21 mouse cellular contexts compared by ENCODE assay signal in the genomic region with DNA sequence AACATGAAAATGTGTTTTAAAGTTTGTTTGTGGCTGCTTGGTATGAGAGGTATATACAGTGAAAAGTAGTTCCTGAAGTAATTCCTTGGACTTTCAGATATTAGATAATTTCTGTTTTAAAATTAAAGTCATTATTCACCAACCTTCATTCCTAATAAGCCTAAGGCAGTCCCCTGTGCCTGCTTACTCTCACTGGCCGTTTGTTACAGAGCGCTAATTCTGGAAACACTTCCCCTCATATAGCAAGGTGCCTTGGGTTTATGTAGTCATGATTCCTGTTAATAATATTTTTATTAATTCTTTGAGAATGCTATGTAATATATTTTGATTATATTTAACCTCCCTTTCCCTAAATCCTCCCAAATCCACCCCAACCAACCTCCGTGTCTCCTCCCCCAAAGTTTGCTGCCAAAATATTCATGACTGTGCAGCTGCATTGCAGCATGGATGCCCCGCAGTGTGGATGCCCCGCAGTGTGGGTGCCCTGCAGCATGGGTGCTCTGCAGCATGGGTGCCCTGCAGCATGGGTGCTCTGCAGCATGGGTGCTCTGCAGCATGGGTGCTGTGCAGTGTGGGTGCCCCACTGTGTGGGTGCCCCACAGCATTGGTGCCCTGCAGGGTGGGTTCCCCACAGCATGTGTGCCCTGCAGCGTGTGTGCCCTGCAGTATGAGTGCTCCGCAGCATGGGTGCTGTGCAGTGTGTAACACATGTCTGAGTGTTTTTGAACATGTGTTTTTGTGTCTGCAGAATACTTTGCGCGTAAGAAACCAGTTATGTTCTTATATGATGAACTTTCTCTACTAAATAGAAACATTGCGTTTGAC.
DNase-seq lines count a peak whose midpoint lies in the region; ATAC-seq lines count a peak whose summit lies in the region.
"Had no signal": no experiment of that assay in that cellular context is flagged by ENCODE, and none has a peak within 500 bp of the region (broad histone marks: within the 10 kb centered on the region; RNA-seq: fewer than 3 reads in every experiment).

No protein-coding gene starts in this region.

- H3K4me1 ChIP-seq in hindbrain, embryonic 13.5 days (replicated peaks), result peaks cover 4% of the 10 kb centered on the region
- H3K4me1 ChIP-seq in hindbrain, embryonic 14.5 days (replicated peaks; ENCODE audit: control insufficient read depth, insufficient read depth, low read length), result no peaks in the 10 kb centered on the region
- H3K4me1 ChIP-seq in megakaryocyte, embryonic 14.5 days, result no peaks in the 10 kb centered on the region
- H3K4me1 ChIP-seq in neural tube, embryonic 15.5 days, result peaks cover 3% of the 10 kb centered on the region
- H3K4me1 ChIP-seq: embryonic facial prominence, embryonic 12.5 days; embryonic facial prominence, embryonic 15.5 days had no signal

- DNase-seq in hindbrain, embryonic 14.5 days (ENCODE audit: low spot score), result no peak
- DNase-seq in 3134 (ENCODE audit: extremely low read depth, insufficient read length, low spot score), result peak; percentile 2
- DNase-seq in lung, adult 18-20 months, result no peak
- DNase-seq: adrenal gland, adult 2 months; adrenal gland, postnatal 14 days; cerebellum, adult 11 months; cerebellum, adult 2 months; cerebellum, adult 9-11 months; cerebellum, postnatal 25 days; gastrocnemius, adult 2 months; gastrocnemius, postnatal 14 days; heart, adult 11 months had no signal

- H3K27me3 ChIP-seq in hindbrain, embryonic 13.5 days, result no peaks in the 10 kb centered on the region
- no peaks in the 10 kb centered on the region for H3K27me3 ChIP-seq in hindbrain, embryonic 14.5 days (ENCODE audit: control insufficient read depth, insufficient read depth, low read length)
- no peaks in the 10 kb centered on the region for H3K27me3 ChIP-seq in megakaryocyte, embryonic 14.5 days (replicated peaks)
- H3K27me3 ChIP-seq in neural tube, embryonic 15.5 days (replicated peaks), result no peaks in the 10 kb centered on the region
- H3K27me3 ChIP-seq: embryonic facial prominence, embryonic 12.5 days; embryonic facial prominence, embryonic 15.5 days; forebrain, embryonic 15.5 days had no signal

- no peaks in the 10 kb centered on the region for H3K36me3 ChIP-seq in hindbrain, embryonic 13.5 days
- no peaks in the 10 kb centered on the region for H3K36me3 ChIP-seq in hindbrain, embryonic 14.5 days (replicated peaks; ENCODE audit: control insufficient read depth, insufficient read depth)
- no peaks in the 10 kb centered on the region for H3K36me3 ChIP-seq in megakaryocyte, embryonic 14.5 days (replicated peaks; ENCODE audit: low read length)
- H3K36me3 ChIP-seq in neural tube, embryonic 15.5 days, result no peaks in the 10 kb centered on the region
- H3K36me3 ChIP-seq: embryonic facial prominence, embryonic 12.5 days; embryonic facial prominence, embryonic 15.5 days; forebrain, embryonic 15.5 days had no signal

- H3K4me2 ChIP-seq in hindbrain, embryonic 13.5 days, result no peak overlapping the region
- H3K4me2 ChIP-seq in hindbrain, embryonic 14.5 days (replicated peaks), result no peak overlapping the region
- no peak overlapping the region for H3K4me2 ChIP-seq in neural tube, embryonic 15.5 days
- H3K4me2 ChIP-seq: embryonic facial prominence, embryonic 12.5 days; embryonic facial prominence, embryonic 15.5 days; forebrain, embryonic 15.5 days; heart, embryonic 11.5 days had no signal

- peak overlapping the region; percentile 18; the same call in 1 of the 2 replicates for H3K27ac ChIP-seq in hindbrain, embryonic 13.5 days
- H3K27ac ChIP-seq in hindbrain, embryonic 14.5 days, result no peak overlapping the region
- no peak overlapping the region; the same call in 1 of the 2 replicates for H3K27ac ChIP-seq in neural tube, embryonic 15.5 days (replicated peaks)
- H3K27ac ChIP-seq: embryonic facial prominence, embryonic 12.5 days; embryonic facial prominence, embryonic 15.5 days; forebrain, embryonic 15.5 days; gastrocnemius, adult 2 months had no signal

- ATAC-seq in hindbrain, embryonic 13.5 days (ENCODE audit: low FRiP score), result 0 out of 2 replicates have a peak, but pooled peaks have one; percentile 52
- ATAC-seq in hindbrain, embryonic 14.5 days (ENCODE audit: low FRiP score), result no peak; the same call in 1 of the 2 replicates
- no peak for ATAC-seq in megakaryocyte, adult 5-6 weeks (ENCODE audit: poor library complexity, severe bottlenecking)
- ATAC-seq in neural tube, embryonic 15.5 days (ENCODE audit: low FRiP score), result peak; percentile 66; the same call in 1 of the 2 replicates
- ATAC-seq: CD4-positive, CD25-positive, alpha-beta regulatory T cell, adult 4 months; forebrain, embryonic 15.5 days had no signal

- 88% methylated on average over 10 of the region's 10 CpGs for WGBS in hindbrain, embryonic 13.5 days
- WGBS in hindbrain, embryonic 14.5 days, result 86% methylated on average over 10 of the region's 10 CpGs
- WGBS in neural tube, embryonic 15.5 days, result 80% methylated on average over 10 of the region's 10 CpGs

- H3K9ac ChIP-seq in hindbrain, embryonic 13.5 days, result no peak overlapping the region
- H3K9ac ChIP-seq in hindbrain, embryonic 14.5 days, result no peak overlapping the region
- H3K9ac ChIP-seq in neural tube, embryonic 15.5 days (replicated peaks), result no peak overlapping the region
- H3K9ac ChIP-seq: embryonic facial prominence, embryonic 12.5 days; embryonic facial prominence, embryonic 15.5 days; forebrain, embryonic 15.5 days had no signal

- no peak overlapping the region for H3K4me3 ChIP-seq in hindbrain, embryonic 13.5 days
- no peak overlapping the region for H3K4me3 ChIP-seq in hindbrain, embryonic 14.5 days (replicated peaks; ENCODE audit: low read length)
- peak overlapping the region; percentile 42 for H3K4me3 ChIP-seq in megakaryocyte, embryonic 14.5 days (replicated peaks)
- H3K4me3 ChIP-seq in neural tube, embryonic 15.5 days (replicated peaks), result no peak overlapping the region
- H3K4me3 ChIP-seq: embryonic facial prominence, embryonic 12.5 days; embryonic facial prominence, embryonic 15.5 days; forebrain, embryonic 15.5 days; gastrocnemius, adult 2 months had no signal

- H3K9me3 ChIP-seq in hindbrain, embryonic 13.5 days, result no peaks in the 10 kb centered on the region
- no peaks in the 10 kb centered on the region for H3K9me3 ChIP-seq in hindbrain, embryonic 14.5 days (ENCODE audit: control insufficient read depth, low read length)
- peaks cover 22% of the 10 kb centered on the region for H3K9me3 ChIP-seq in megakaryocyte, embryonic 14.5 days
- H3K9me3 ChIP-seq in neural tube, embryonic 15.5 days (replicated peaks), result no peaks in the 10 kb centered on the region
- H3K9me3 ChIP-seq: embryonic facial prominence, embryonic 12.5 days; embryonic facial prominence, embryonic 15.5 days; forebrain, embryonic 15.5 days had no signal

Comparison
In these comparisons a context has a peak if more than half of its experiments do, and no peak if none do; other contexts are left out.
1. ATAC-seq: peak in hindbrain, embryonic 13.5 days (single experiment) and neural tube, embryonic 15.5 days (single experiment); none in hindbrain, embryonic 14.5 days (single experiment) and megakaryocyte, adult 5-6 weeks (single experiment).